Comparison of ENCODE assay signal across 26 mouse cellular contexts in genomic region chr1:170433661-170434060, GRCm38 (mm10).
"Had no signal": no experiment of that assay in that cellular context is flagged by ENCODE, and none has a peak within 500 bp of the region (broad histone marks: within the 10 kb centered on the region; RNA-seq: fewer than 3 reads in every experiment).

No protein-coding gene starts in this region.

- H3K4me2 ChIP-seq: heart, embryonic 12.5 days; hindbrain, embryonic 12.5 days; hindbrain, embryonic 14.5 days; intestine, embryonic 15.5 days; limb, embryonic 12.5 days; liver, embryonic 11.5 days; liver, embryonic 13.5 days; liver, embryonic 15.5 days had no signal

- H3K9me3 ChIP-seq: heart, embryonic 10.5 days; heart, embryonic 12.5 days; hindbrain, embryonic 10.5 days; hindbrain, embryonic 12.5 days; intestine, embryonic 15.5 days; limb, embryonic 10.5 days; limb, embryonic 12.5 days; liver, embryonic 13.5 days; liver, embryonic 15.5 days had no signal

- H3K4me1 ChIP-seq: intestine, embryonic 15.5 days; liver, embryonic 13.5 days had no signal

- H3K9ac ChIP-seq: heart, embryonic 12.5 days; hindbrain, embryonic 12.5 days; hindbrain, embryonic 14.5 days; intestine, embryonic 15.5 days; limb, embryonic 12.5 days; liver, embryonic 13.5 days; liver, embryonic 15.5 days; liver, postnatal 0 days had no signal

- H3K4me3 ChIP-seq: gastrocnemius, adult 2 months; heart, adult 2 months; heart, embryonic 10.5 days; heart, embryonic 12.5 days; hindbrain, embryonic 10.5 days; hindbrain, embryonic 12.5 days; intestine, embryonic 15.5 days; layer of hippocampus, adult 2 months; left cerebral cortex, adult 2 months; limb, embryonic 10.5 days; limb, embryonic 12.5 days; liver, embryonic 13.5 days; liver, embryonic 15.5 days had no signal

- H3K27ac ChIP-seq: gastrocnemius, adult 2 months; heart, adult 2 months; heart, embryonic 10.5 days; hindbrain, embryonic 10.5 days; hindbrain, embryonic 12.5 days; hindbrain, embryonic 14.5 days; intestine, embryonic 15.5 days; layer of hippocampus, adult 2 months; left cerebral cortex, adult 2 months; limb, embryonic 10.5 days; limb, embryonic 12.5 days; liver, embryonic 13.5 days; liver, embryonic 15.5 days had no signal

- H3K36me3 ChIP-seq: heart, embryonic 10.5 days; heart, embryonic 12.5 days; hindbrain, embryonic 10.5 days; hindbrain, embryonic 12.5 days; intestine, embryonic 15.5 days; limb, embryonic 10.5 days; limb, embryonic 12.5 days; liver, embryonic 13.5 days; liver, embryonic 15.5 days had no signal

- H3K27me3 ChIP-seq: heart, embryonic 12.5 days; hindbrain, embryonic 12.5 days; intestine, embryonic 15.5 days; limb, embryonic 12.5 days; liver, embryonic 13.5 days; liver, embryonic 15.5 days had no signal

- ATAC-seq: forebrain, embryonic 16.5 days; hindbrain, embryonic 16.5 days; inflammation-experienced regulatory T-cells, adult 6 months; intestine, embryonic 15.5 days; intestine, postnatal 0 days; liver, postnatal 0 days had no signal

- DNase-seq: gastrocnemius, adult 2 months; gastrocnemius, postnatal 10 days; gastrocnemius, postnatal 25 days; heart, adult 2 months; heart, postnatal 10 days; heart, postnatal 4 days; kidney, postnatal 36 days; liver; liver, embryonic 13.5 days; liver, postnatal 0 days had no signal
